Mouse (Mus musculus) CH12F3 (cell line): ENCODE results near the gene Them7.

ENCODE experiments used
- in situ Hi-C: fragments of 300-500 bp; cut with MboI; formaldehyde crosslinking; loops from 2 replicates; pipeline ENCODE4 v1.14.3; 2020; ENCODE audit warnings: low sequenced_read_pairs

Them7 gene

DNA sequence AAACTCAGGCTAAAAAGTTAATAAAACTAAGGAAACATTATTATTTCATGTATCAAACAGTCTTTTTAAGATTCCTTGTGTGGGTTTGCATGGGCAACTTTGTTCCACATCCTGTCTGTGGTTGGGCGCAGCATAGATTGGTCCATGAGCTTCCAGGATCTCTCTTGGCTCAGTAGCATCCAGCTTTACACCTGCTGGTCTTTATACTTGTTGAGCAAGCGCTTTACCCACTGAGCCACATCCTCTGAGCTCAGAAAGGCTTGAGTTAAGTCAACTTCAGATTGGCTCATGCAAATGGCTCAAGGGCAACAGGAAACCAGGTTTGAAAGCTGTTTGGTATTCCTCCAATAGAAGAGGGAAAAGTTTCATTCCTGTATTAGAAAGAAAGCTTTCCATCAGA lies 178.1 kb downstream of the Them7 start:
- in situ Hi-C loops, result no loop called here

DNA sequence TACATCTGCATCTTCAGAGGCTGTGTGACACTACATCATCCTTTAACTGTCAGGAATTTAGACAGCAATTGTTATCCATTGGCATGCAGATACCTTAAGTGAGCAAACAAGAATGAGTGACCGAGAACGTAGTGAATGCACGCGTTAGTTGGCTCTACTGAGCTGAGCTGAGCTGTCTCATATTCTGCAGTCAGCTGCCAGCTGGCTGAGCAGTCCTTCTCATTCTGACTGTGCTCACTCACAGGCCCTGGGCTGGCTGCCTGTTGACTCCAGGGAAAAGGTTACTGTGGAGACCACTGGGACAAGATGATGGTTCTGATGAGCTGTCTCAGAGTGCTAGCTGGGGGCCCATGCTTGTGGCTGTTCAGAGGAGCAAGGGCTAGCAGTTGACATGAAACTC lies 184.4 kb downstream of the Them7 start:
- in situ Hi-C loops, result no loop called here

DNA sequence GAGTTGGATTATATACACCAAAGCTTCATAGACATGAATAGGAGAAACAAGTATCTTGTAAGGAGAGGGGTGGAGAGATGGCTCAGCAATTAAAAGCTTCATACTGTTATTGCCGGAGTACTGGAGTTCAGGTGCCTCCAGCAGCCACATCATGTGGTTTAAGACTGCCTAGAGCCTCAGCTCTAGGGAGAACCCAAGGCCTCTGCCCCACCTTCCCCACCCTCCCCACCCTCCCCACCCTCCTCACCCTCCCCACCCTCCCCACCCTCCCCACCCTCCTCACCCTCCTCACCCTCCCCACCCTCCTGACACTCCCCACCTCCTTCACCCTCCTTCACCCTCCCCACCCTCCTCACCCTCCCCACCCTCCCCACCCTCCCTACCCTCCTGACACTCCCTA lies 185.1 kb downstream of the Them7 start:
- in situ Hi-C loops, result no loop called here

DNA sequence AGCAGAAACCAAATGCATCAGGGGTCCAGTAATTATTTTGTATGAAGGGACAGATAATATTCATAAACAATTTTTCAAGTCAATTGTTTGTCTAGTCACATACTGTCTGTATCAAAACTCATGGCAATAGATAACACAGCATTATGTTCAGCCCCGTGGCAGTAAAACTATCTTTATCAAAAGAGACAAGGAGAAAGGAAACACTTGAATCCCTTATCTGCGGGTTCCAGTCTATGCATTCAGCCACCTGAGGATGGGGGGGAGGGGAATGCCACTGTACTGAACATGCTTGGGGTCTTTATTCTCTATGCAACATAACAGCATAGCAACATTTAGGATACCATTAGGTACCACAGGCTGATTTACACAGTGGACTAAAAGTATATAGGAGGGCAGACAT lies 190.2 kb downstream of the Them7 start:
- in situ Hi-C loops, result no loop called here

DNA sequence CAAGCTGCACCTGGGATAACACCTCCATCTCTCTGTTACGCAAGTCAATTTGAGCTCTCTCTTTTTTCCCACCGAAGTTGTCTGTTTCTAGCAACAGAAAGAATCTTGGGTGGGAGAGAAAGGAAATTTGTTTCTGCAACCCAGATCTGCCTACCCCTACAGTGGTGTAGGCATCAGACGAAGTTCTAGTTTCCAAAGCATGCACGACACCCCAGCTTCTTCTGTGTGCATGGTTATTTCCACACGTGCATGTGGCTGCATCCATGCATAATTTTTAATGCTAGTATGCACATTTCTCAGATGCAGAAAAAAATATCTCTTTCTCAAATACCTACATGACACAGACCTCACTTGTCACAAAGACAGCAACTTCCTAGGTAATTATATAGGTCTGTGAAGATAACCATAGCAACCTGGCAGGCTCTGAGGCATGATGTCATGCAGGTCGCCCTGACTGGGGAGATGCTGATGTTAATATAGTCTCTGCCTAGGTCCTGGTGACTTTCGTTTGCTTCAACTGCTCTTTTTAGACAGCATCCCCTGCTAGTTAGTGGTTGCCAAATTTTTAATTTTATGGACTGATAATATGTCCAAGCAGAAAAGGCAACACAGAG lies 192.0 kb downstream of the Them7 start:
- in situ Hi-C loops, result no loop called here

DNA sequence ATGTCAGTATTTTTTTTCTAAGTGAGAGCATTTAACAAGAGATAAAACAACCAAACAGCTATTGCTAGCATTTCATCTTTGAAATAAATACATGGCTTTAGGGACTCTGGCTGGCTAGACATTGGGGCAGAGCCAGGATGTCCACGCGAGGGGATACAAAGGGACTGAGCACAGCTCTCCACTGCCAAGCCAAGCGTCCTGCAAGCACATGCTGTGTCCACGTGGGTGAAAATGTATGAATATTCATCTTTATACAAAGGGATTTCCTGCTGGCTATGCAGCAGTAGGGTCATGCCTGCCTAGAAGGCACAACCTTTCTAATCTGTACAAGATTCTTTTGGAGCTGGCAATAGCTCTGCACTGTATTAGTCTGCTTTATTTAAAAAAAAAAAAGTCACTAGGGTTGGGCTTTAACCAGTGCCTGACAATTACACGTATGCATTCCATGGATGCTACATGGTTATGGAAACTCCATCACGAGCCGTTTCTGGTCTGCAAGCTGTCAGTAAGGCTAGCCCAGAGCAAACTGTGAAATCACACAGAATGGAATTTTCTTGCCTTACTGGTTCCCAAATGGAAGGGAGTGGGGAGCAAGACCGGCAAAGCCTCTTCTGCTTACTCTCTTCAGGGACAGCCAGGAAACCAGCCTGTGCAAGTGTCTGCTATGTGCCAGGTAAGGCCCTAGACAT lies 192.7 kb downstream of the Them7 start:
- in situ Hi-C loops, result no loop called here

DNA sequence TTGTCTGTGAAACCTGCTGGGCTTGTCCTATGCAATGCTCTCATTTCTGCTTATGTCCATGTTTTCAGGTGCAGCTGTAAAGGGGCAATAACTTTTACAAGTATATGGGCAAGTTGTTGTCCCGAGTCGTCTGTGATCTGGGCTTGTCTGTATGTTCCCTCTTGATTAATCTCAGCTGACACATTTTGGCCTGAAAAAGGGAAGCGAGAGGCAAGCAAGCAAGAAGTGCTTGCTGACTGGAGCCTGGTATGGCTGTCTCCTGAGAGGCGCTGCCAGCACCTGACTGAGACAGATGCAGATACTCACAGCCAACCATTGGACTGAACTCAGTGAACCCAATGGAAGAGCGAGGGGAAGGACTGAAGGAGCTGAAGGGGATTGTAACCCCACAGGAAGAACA lies 193.5 kb downstream of the Them7 start:
- in situ Hi-C loops, result no loop called here

DNA sequence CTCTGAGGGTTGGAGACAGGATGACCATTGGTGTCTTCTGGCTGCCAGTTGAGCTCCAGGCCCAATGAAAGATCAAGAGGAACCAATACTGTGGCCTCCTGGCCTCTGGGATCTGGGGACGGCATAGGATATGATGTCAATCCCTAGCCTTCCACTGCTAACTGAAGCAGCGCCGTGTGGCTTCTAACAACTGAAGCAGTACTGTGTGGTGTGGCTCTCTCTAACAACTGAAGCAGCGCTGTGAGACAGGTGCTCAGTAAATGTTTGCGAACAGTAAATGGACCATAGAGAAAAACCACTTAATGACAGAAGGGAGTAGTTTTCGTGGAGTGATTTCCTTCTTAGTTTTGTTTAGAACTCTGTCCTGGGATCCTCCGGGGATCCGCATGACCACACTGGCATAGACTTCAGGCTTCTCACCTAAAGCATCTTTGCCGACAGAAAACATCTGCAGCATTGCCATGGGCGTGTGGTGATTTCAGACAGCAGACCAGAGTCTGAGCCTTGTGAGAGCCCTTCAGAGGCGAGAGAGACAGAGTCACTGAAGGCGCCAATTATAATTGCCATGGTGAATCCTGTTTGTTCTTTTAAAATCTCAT lies 194.6 kb downstream of the Them7 start:
- in situ Hi-C loops, result no loop called here

DNA sequence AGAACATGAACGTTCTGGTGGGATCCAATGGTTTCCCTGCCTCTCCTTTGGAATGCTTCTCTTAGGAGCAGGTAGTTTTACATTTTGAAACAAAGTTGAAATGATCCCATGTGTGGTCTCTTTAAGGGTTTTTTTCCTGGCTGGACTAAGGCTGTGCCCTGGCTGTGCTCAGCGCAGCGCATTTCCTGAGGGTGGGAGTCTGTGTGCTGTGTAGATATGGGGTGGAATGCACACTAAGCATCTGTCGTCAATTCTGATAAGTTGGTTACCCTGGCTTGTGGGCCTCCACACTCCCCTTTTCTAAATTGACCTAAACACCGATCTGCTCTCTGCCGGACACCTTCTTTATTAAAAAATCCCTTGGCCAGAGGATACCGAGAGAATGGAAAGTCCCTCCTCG lies 203.3 kb downstream of the Them7 start:
- in situ Hi-C loops, result no loop called here

DNA sequence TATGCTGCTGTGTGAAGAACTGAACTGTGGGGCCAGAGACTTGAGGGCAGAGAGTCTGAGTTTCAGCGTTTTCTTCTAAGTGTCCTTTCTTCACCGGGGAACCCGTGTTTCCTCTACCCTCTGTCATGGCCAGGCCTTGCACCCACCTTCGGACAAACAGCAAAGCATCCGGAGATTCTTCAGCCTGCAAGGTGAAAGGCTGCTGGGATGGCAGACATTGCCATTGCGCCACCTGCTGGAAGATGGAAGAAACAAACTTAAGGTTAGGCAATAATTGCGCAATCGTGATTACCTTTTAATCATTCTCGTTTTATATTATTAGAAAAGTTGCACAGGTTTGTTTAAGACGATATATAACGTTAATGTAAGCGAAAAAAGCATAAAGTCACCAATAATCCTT lies 203.9 kb downstream of the Them7 start:
- in situ Hi-C loops, result no loop called here

DNA sequence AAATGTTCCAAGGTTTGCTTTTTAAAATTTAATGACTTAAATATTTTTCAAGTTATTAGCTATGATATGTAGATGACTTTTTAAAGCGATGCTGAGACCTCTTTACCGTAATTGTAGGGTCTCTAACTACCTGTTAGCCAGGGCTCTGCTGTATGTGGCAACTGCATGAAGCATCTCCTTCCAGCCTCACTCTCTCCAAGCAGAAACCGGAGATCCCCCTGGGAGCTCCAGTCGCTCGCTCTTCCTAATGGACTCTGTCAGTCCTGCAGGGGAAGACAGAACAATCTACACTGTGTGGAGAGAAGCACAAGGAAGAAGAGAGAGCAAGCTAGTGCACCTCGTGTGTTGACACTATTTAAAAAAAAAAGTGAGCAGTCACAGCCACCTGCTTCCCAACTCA lies 204.3 kb downstream of the Them7 start:
- in situ Hi-C loops, result no loop called here
